Mouse (Mus musculus): Measurements from ENCODE around the gene Jpt1.

GRCm38 (mm10) chr11:115520218-115520617 lies 6.0 kb upstream of the Jpt1 start:
- TF ChIP-seq CTCF (IDR thresholded peaks at IDR 0.05; ENCODE audit: low read depth), result no peak
- no peak for TF ChIP-seq EP300 (optimal IDR thresholded peaks at IDR 0.05)

All from stomach, postnatal 0 days (tissue).